Mouse (Mus musculus): ENCODE results near the gene Zc2hc1c. TPM values are rescaled to one million over a fixed set of nuclear protein-coding genes. Genes with fewer than 3 reads are reported as not detected.

Zc2hc1c gene
- polyA plus RNA-seq, 1 experiment from 2014 or later, result 1.2 TPM

- Histone ChIP-seq H3K4me2 (replicated peaks) (no peak overlapping the region), H3K9ac (replicated peaks) (no peak overlapping the region), H3K9me3 (no peaks in the 10 kb centered on the region), H3K4me1 (peaks cover 10% of the 10 kb centered on the region; the same call in 1 of the 2 replicates), H3K4me3 (no peak overlapping the region), H3K36me3 (peaks cover 35% of the 10 kb centered on the region), H3K27ac (replicated peaks) (no peak overlapping the region), H3K27me3 (no peaks in the 10 kb centered on the region)
- 75% methylated on average over 7 of the region's 7 CpGs for WGBS
- no peak for ATAC-seq (ENCODE audit: low FRiP score, low read depth)
These were observed 55.9 kb downstream of the Zc2hc1c start for GRCm38 (mm10) chr12:85344252-85344651.

DNA sequence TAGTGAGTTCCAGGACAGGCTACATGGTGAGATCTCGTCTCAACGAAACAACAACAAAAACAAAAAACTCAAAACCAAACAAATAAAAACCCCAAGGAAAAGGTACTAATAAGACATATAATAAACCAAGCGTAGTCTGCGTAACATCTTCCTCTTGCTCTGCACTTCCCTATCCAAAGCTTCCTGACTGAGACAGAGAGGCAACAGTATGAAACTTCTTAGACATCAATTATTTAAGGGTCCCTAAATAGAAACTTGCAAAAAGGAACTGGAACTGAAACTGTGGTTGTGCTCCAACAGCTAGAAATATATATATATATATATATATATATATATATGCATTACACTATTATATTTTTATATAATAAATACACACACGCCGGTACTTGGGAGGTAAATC lies 57.2 kb downstream of the Zc2hc1c start:
- Histone ChIP-seq H3K9me3 (no peaks in the 10 kb centered on the region), H3K27me3 (no peaks in the 10 kb centered on the region), H3K27ac (replicated peaks) (no peak overlapping the region), H3K36me3 (peaks cover 41% of the 10 kb centered on the region), H3K4me1 (0 out of 2 replicates have a peak, but pooled peaks cover under 1% of the 10 kb centered on the region), H3K9ac (replicated peaks) (no peak overlapping the region), H3K4me3 (no peak overlapping the region), H3K4me2 (replicated peaks) (no peak overlapping the region)
- 97% methylated on average over 6 of the region's 6 CpGs for WGBS
- ATAC-seq (ENCODE audit: low FRiP score, low read depth), result no peak

GRCm38 (mm10) chr12:85346374-85346773 lies 58.0 kb downstream of the Zc2hc1c start:
- H3K36me3 ChIP-seq, result peaks cover 43% of the 10 kb centered on the region
- 68% methylated on average over 3 of the region's 3 CpGs for WGBS
- H3K4me1 ChIP-seq, result 0 out of 2 replicates have a peak, but pooled peaks cover 2% of the 10 kb centered on the region
- no peak overlapping the region for H3K27ac ChIP-seq (replicated peaks)
- H3K27me3 ChIP-seq, result no peaks in the 10 kb centered on the region
- H3K4me2 ChIP-seq (replicated peaks), result no peak overlapping the region
- H3K4me3 ChIP-seq, result no peak overlapping the region
- no peak for ATAC-seq (ENCODE audit: low FRiP score, low read depth)
- no peak overlapping the region for H3K9ac ChIP-seq (replicated peaks)
- H3K9me3 ChIP-seq, result no peaks in the 10 kb centered on the region

GRCm38 (mm10) chr12:85347196-85347595 lies 58.8 kb downstream of the Zc2hc1c start:
- Histone ChIP-seq H3K9me3 (no peaks in the 10 kb centered on the region), H3K36me3 (peaks cover 43% of the 10 kb centered on the region), H3K27me3 (no peaks in the 10 kb centered on the region), H3K9ac (replicated peaks) (no peak overlapping the region), H3K27ac (replicated peaks) (no peak overlapping the region), H3K4me1 (peaks cover 2% of the 10 kb centered on the region; the same call in 1 of the 2 replicates), H3K4me3 (no peak overlapping the region), H3K4me2 (replicated peaks) (no peak overlapping the region)
- ATAC-seq (ENCODE audit: low FRiP score, low read depth), result no peak
- 81% methylated on average over 3 of the region's 3 CpGs for WGBS

- no peak overlapping the region for H3K9ac ChIP-seq (replicated peaks)
- ATAC-seq (ENCODE audit: low FRiP score, low read depth), result no peak
- H3K4me1 ChIP-seq, result peaks cover 2% of the 10 kb centered on the region; the same call in 1 of the 2 replicates
- 85% methylated on average over 6 of the region's 6 CpGs for WGBS
- no peak overlapping the region for H3K4me3 ChIP-seq
- no peak overlapping the region for H3K27ac ChIP-seq (replicated peaks)
- peaks cover 44% of the 10 kb centered on the region for H3K36me3 ChIP-seq
- no peak overlapping the region for H3K4me2 ChIP-seq (replicated peaks)
- no peaks in the 10 kb centered on the region for H3K9me3 ChIP-seq
- H3K27me3 ChIP-seq, result no peaks in the 10 kb centered on the region
These were observed 59.9 kb downstream of the Zc2hc1c start for GRCm38 (mm10) chr12:85348338-85348737.

Small RNA genes lying within 50 kb of the gene (microRNA-seq; reads per million reads assigned to microRNA genes)
- gene Mir6938, result not detected

Other genes starting within 250 kb of the Zc2hc1c start
- 2.5 and 3.7 TPM in 2 replicates for gene Prox2, start 177.8 kb upstream of the Zc2hc1c start, polyA plus RNA-seq (2016; fragmentation: Nextera tagmentation; extraction: Ambion mirVana)
- gene Dlst, start 177.8 kb upstream of the Zc2hc1c start, polyA plus RNA-seq (2016; fragmentation: Nextera tagmentation; extraction: Ambion mirVana), result 101 and 107 TPM in 2 replicates
- 5.4 and 6.1 TPM in 2 replicates for gene Rps6kl1, start 137.3 kb upstream of the Zc2hc1c start, polyA plus RNA-seq (2016; fragmentation: Nextera tagmentation; extraction: Ambion mirVana)
- 5.7 and 6.2 TPM in 2 replicates for gene Pgf, start 110.8 kb upstream of the Zc2hc1c start, polyA plus RNA-seq (2016; fragmentation: Nextera tagmentation; extraction: Ambion mirVana)
- gene Eif2b2, start 69.1 kb upstream of the Zc2hc1c start, polyA plus RNA-seq (2016; fragmentation: Nextera tagmentation; extraction: Ambion mirVana), result 85.7 and 86.6 TPM in 2 replicates
- gene Mlh3, start 18.0 kb upstream of the Zc2hc1c start, polyA plus RNA-seq (2016; fragmentation: Nextera tagmentation; extraction: Ambion mirVana), result 9.8 and 10.5 TPM in 2 replicates
- 63.9 and 73.7 TPM in 2 replicates for gene Acyp1, start 153 bp upstream of the Zc2hc1c start, polyA plus RNA-seq (2016; fragmentation: Nextera tagmentation; extraction: Ambion mirVana)
- 21.1 and 26.1 TPM in 2 replicates for gene Nek9, start 50.8 kb downstream of the Zc2hc1c start, polyA plus RNA-seq (2016; fragmentation: Nextera tagmentation; extraction: Ambion mirVana)
- 225 and 231 TPM in 2 replicates for gene Tmed10, start 86.3 kb downstream of the Zc2hc1c start, polyA plus RNA-seq (2016; fragmentation: Nextera tagmentation; extraction: Ambion mirVana)
- 1.1 and 1.7 TPM in 2 replicates for gene Fos, start 185.3 kb downstream of the Zc2hc1c start, polyA plus RNA-seq (2016; fragmentation: Nextera tagmentation; extraction: Ambion mirVana)